Mouse (Mus musculus): ENCODE results near the gene Gm49394. TPM values are rescaled to one million over a fixed set of nuclear protein-coding genes. Genes with fewer than 3 reads are reported as not detected.

The Gm49394 gene
- not detected for polyA plus RNA-seq (2014; fragmentation: Illumina TruSeq; extraction: RNeasy Lipid Tissue Mini Kit (QIAGEN cat#74804); ENCODE audit: low read depth, low replicate concordance)

DNA sequence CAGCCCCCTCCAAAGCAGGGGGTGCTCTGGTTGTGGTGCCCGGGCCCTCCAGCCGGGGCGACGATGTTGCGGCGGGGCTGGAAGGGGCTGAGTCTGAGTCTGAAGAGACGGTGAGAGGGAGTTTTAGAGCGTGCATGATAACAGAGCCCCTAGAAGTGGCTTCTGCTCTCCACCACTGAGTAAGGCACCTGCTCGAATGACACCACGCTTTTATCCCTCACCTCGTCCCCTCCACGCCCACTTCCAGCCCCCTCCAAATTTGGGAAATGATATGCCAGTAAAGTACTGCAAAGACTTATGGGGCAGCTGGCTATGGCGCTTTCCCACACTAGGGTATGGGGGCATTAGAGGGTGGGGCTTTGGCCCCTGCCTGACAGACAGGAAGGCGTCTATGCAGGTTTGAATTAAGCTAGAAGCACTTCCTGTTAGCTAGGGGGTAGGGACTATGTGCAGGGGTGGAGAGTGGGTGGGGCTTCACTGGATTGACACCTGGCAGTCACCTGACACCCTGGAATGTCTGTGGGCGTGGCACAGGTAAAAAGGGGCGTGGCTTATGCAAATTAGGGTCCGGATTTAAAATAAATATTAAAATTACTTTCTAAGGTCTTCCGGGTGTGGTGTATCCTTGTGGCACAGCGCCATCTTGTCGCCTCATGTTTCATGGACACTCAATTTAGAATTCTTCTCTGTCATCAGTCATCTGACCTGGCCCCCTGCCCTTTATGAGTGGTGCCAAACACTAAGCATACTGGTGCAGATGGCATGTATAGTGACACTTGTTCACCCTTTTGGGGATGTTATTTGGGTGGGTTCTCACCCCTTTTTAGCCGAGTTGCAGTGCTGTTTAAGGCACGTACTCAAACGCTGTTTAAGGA is at the start of gene Gm49394:
Gene Gm49394, minus strand, starts transcription at position 192 of the 875 bp plus-strand sequence.

GRCm38 (mm10) chr7:142666659-142667058 is 3.1 kb downstream of the Gm49394 start, which contains the start of gene Igf2:
TSS of gene Igf2 (minus strand) at chr7:142666816.

Other genes with a start within 250 kb of the Gm49394 start
- not detected for gene Syt8, start 235.1 kb downstream of the Gm49394 start, polyA plus RNA-seq (2014; fragmentation: Illumina TruSeq; extraction: RNeasy Lipid Tissue Mini Kit (QIAGEN cat#74804); ENCODE audit: low read depth, low replicate concordance)
- 4.4 TPM for gene Tnni2, start 228.1 kb downstream of the Gm49394 start, polyA plus RNA-seq (2014; fragmentation: Illumina TruSeq; extraction: RNeasy Lipid Tissue Mini Kit (QIAGEN cat#74804); ENCODE audit: low read depth, low replicate concordance)
- gene Lsp1, start 209.1 kb downstream of the Gm49394 start, polyA plus RNA-seq (2014; fragmentation: Illumina TruSeq; extraction: RNeasy Lipid Tissue Mini Kit (QIAGEN cat#74804); ENCODE audit: low read depth, low replicate concordance): 3.0 TPM
- 37.0 TPM for gene Tnnt3, start 171.1 kb downstream of the Gm49394 start, polyA plus RNA-seq (2014; fragmentation: Illumina TruSeq; extraction: RNeasy Lipid Tissue Mini Kit (QIAGEN cat#74804); ENCODE audit: low read depth, low replicate concordance)
- 3.2 TPM for gene Mrpl23, start 137.3 kb downstream of the Gm49394 start, polyA plus RNA-seq (2014; fragmentation: Illumina TruSeq; extraction: RNeasy Lipid Tissue Mini Kit (QIAGEN cat#74804); ENCODE audit: low read depth, low replicate concordance)
- gene Igf2, start 3.1 kb downstream of the Gm49394 start, polyA plus RNA-seq (2014; fragmentation: Illumina TruSeq; extraction: RNeasy Lipid Tissue Mini Kit (QIAGEN cat#74804); ENCODE audit: low read depth, low replicate concordance): 12.1 TPM
- not detected for gene Ins2, start 73.4 kb upstream of the Gm49394 start, polyA plus RNA-seq (2014; fragmentation: Illumina TruSeq; extraction: RNeasy Lipid Tissue Mini Kit (QIAGEN cat#74804); ENCODE audit: low read depth, low replicate concordance)